Mouse (Mus musculus) bone marrow, adult 2 months (tissue): ENCODE measurements around the gene Nacc1. TPM values are rescaled to one million over a fixed set of nuclear protein-coding genes. Genes with fewer than 3 reads are reported as not detected.
A peak's percentile ranks its signal among the peaks of the same experiment; 100 is the strongest.

ENCODE experiments used
- H3K27ac ChIP-seq: fragments of 200-500 bp; 2 replicates; pipeline ENCODE4 v1.5.1; 2012; ENCODE audit warnings: low read depth, mild to moderate bottlenecking, control low read depth, inconsistent platforms, low read length; ENCODE audit not compliant: control insufficient read depth, poor library complexity, insufficient read depth
- H3K4me1 ChIP-seq: fragments of 200-500 bp; 2 replicates; pipeline ENCODE4 v1.6.1; 2011; ENCODE audit warnings: low read length; ENCODE audit not compliant: control insufficient read depth, insufficient read depth
- H3K4me3 ChIP-seq: fragments of 200-500 bp; replicated peaks from 2 replicates; pipeline ENCODE3; 2011; ENCODE audit warnings: mild to moderate bottlenecking, low read depth, low read length, control low read depth; ENCODE audit not compliant: control insufficient read depth
- CTCF ChIP-seq: fragments of 200-500 bp; IDR thresholded peaks from 2 replicates; pipeline ENCODE4 v1.5.1; 2011; ENCODE audit warnings: low read length, control low read depth; ENCODE audit not compliant: control insufficient read depth, insufficient read depth
- POLR2A ChIP-seq: fragments of 200-500 bp; IDR thresholded peaks from 2 replicates; pipeline ENCODE4 v1.6.1; 2011; ENCODE audit warnings: low read depth, mild to moderate bottlenecking, control low read depth, low read length, borderline replicate concordance; ENCODE audit not compliant: control insufficient read depth
- WGBS: fragments of 180-500 bp; shearing (Covaris S2); methylation state at CpG from one replicate; pipeline ENCODE4 v1.1.7; 2018; 5-methylcytosine and 5-hydroxymethylcytosine counted together
- polyA plus RNA-seq: library from polyadenylated mRNA; stranded (reverse); fragments of >200 nt; gene quantifications from 2 replicates; pipeline ENCODE4 v1.2.4, GENCODE M21; 2011; ENCODE audit warnings: low replicate concordance; ENCODE audit not compliant: missing spikeins, insufficient read depth, insufficient read length

Gene Nacc1
- polyA plus RNA-seq, 1 experiment, result 26.2 TPM

DNA sequence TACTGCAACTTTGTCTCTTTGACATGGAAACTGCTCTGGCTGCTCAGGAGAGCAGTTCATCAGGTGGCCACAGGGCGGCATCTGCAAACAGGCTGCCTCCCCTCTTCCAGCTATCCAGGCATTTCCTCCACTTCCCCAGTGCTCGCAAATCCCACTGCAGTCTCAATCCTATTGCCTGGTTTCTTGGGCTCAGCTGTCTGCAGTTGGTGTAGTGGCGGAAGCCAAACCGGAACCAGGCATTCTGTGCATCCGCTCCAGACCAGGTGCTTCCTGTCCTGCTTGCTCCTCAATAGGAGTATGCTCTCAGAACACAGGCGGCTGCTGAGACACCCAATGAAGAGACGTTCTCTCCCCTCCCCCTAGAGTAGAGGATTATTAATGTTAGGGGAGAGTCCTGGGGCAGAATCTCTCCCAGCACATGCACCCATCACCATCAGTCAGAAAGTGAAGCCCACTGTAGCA is 12.2 kb upstream of the Nacc1 start:
- TF ChIP-seq POLR2A, result no peak
- peak; percentile 67 for TF ChIP-seq CTCF
- 6% methylated on average over 7 of the region's 7 CpGs for WGBS
- Histone ChIP-seq H3K4me3 (peak overlapping the region; percentile 1), H3K27ac (peak overlapping the region; percentile 73), H3K4me1 (peaks cover 27% of the 10 kb centered on the region)

DNA sequence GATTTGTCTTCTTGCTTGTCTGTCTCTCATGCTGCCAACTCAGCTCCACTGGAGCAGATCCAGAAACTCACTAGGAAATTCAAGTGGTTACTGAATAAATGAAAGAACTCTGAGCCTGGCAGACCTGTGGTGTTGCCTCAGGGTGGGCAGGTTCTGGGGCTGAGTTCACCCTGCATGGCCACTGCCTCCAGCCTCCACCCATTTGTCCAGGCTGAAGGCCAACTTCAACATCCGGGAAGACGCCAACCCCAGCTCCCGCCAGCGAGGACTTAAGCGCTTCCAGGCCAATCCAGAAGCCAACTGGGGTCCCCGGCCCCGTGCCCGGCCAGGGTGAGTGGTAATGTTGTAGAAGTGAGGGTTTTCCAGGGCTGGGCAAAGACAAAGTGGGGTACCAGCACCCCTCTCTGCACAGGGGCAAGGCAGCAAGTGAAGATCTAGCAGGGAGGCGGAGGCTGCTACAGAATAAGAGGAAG is 11.3 kb upstream of the Nacc1 start:
- TF ChIP-seq CTCF, result no peak
- no peak for TF ChIP-seq POLR2A
- WGBS, result 49% methylated on average over 9 of the region's 9 CpGs
- Histone ChIP-seq H3K4me3 (no peak overlapping the region), H3K4me1 (peaks cover 27% of the 10 kb centered on the region), H3K27ac (peak overlapping the region; percentile 73)

DNA sequence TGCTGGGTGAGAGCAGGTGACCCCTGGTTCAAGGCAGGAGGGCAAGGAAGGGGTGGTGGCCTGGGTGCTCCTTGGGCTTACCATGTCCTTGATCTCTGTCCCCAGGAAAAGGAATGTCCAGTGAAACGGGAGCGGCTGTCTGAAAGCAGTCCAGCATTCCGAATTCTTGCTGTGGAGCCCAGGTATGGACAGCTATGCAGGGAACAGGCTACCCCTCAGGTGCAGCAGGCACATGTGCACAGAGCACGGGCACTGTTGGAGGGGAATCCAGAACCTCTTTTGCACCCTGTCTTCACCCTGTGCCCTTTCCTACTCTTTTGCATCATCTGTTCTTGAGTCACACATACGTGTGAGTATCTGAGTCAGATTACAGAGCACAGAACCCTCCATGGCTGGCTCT is 10.6 kb upstream of the Nacc1 start:
- Histone ChIP-seq H3K4me3 (no peak overlapping the region), H3K4me1 (peaks cover 23% of the 10 kb centered on the region), H3K27ac (peak overlapping the region; percentile 73)
- TF ChIP-seq POLR2A, result no peak
- no peak for TF ChIP-seq CTCF
- 70% methylated on average over 5 of the region's 5 CpGs for WGBS

DNA sequence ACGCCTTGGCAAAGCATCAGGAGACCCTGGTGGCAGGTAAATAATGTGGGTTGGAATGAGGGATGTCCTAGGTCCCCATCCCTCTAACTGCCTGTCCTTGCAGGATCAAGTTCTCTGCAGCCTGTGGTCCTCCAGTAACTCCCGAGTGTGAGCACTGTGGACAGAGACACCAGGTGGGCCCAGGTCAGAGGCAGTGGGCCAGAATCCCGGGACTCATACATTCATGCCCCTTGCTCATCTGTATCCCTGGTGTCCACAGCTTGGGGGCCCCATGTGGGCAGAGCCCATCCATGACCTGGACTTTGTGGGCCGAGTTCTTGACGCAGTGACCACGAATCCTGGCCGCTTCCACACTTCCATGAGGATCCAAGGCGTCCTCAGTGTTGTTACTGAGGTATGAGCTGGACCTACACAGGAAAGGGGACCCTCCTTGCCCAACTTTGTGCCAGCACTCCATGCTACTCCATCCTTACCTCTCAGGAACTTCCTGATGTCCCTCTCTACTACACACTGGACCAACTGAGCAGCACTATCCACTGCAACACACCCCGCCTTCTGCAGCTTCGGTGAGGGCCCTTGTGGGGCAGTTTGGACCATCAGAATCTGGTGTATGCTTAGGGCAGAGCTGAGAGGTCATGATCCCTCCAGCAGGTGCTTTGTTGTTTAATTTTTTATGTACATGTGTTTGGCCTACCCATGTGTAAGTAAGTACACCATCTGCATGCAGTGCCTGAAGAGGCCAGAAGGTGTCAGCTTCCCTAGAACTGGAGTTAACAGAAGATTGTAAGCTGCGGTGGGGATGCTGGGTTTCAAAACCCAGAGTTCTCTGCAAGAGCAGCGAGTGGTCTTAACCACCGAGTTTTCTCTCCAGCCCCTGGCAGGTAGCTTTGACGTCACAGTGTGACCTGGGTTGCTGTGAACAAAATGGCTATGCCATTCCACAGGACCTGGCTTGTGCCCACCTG is 9.8 kb upstream of the Nacc1 start:
- Histone ChIP-seq H3K4me3 (no peak overlapping the region), H3K4me1 (peaks cover 19% of the 10 kb centered on the region), H3K27ac (peak overlapping the region; percentile 73; the same call in 1 of the 2 replicates)
- TF ChIP-seq POLR2A (no peak), CTCF (0 out of 2 replicates have a peak, but pooled peaks have one; percentile 11)
- WGBS, result 71% methylated on average over 14 of the region's 14 CpGs

DNA sequence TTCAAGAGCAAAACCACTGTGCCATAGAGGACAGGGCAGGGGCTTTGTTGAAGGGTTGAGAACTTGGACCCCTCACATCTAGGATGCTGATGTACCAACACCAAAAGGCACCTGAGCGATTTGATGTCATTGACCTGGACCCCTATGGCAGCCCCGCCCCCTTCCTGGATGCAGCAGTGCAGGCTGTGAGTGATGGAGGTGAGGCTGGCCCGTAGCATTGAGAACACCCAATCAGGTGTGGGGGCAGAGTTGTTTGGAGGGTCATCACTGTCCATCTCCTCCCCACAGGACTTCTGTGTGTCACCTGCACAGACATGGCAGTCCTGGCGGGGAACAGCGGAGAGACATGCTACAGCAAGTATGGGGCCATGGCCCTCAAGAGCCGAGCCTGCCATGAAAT is 7.5 kb upstream of the Nacc1 start:
- H3K4me3 ChIP-seq, result no peak overlapping the region
- WGBS, result 87% methylated on average over 6 of the region's 6 CpGs
- TF ChIP-seq CTCF, result no peak
- TF ChIP-seq POLR2A, result no peak
- H3K4me1 ChIP-seq, result peaks cover 16% of the 10 kb centered on the region
- H3K27ac ChIP-seq, result no peak overlapping the region

DNA sequence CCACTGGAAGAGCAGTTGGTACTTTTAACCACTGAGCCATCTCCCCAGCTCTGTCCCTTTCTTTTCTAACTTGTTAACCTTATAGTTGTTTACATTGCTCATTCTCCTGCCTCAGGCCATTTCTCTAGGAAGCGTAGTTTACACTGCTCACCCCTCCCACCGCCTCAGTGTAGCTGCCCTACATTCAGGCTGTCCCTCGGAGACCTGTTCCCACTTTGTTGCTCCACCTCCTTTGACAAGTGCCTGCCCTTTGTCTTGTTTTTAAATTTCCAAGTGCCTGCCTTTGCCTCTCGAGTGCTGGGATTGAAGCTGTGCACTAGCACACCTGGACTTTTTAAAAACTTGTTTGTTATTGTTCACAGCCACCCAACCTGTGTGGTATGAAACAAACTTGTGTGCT is 5.7 kb upstream of the Nacc1 start:
- WGBS, result 87% methylated on average over 4 of the region's 4 CpGs
- TF ChIP-seq POLR2A, result no peak
- TF ChIP-seq CTCF, result no peak
- Histone ChIP-seq H3K4me1 (peaks cover 5% of the 10 kb centered on the region), H3K4me3 (no peak overlapping the region), H3K27ac (no peak overlapping the region)

DNA sequence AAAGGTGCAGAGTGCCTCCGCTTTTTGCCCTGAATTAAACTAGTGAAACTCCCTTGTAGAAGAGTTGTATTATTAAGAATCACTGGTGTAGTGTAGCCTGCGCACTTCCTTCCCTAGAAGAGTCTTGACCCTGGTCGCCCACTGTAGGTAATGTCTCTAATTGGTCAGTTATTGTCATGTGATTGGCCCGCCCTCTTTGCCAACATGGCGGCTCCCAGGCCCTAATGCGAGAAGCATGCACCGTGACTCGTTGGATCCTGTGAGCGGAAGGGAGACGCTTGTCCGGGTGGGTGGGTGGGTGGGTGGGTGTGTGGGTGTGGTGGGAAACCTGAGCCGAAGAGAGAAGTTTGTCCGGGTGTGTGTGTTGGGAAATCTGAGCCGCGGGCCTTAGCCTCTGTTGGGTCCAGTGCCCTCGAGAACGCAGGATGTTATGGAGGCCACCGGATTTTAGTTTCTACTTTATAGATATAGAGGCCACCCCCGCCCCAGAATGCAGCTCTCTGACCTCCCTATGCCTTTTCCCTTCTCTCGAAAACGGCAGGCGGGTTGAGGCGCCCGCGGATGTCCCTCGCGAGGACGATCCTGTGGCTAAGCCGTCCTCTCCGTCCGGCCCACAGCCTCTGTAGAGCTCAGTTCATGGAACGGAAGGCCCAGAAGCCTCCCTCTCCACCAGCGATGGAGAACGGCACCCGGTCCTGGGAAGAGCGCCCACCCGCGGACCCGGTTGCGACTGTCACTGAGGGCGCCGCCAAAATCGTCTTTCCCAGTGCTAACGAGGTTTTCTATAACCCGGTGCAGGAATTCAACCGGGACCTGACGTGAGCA is 1.6 kb upstream of the Nacc1 start:
- TF ChIP-seq POLR2A, result no peak
- no peak for TF ChIP-seq CTCF
- H3K4me3 ChIP-seq, result peak overlapping the region; percentile 66
- WGBS, result under 1% methylated on average over 47 of the region's 47 CpGs
- H3K27ac ChIP-seq, result no peak overlapping the region
- peaks cover 4% of the 10 kb centered on the region; the same call in 1 of the 2 replicates for H3K4me1 ChIP-seq
